Mouse (Mus musculus): ENCODE results near the gene Zfp988. TPM values are rescaled to one million over a fixed set of nuclear protein-coding genes. Genes with fewer than 3 reads are reported as not detected.
"Not testable (repeated sequence)": the region's sequence is repeated elsewhere in the genome, so short reads cannot be mapped to it uniquely, and the experiment has no call there.

The Zfp988 gene
- polyA plus RNA-seq, 1 experiment from 2014 or later, result 0.17 TPM

GRCm38 (mm10) chr4:147348906-147349686 is 43.6 kb downstream of the Zfp988 start:
- H3K9ac ChIP-seq (ENCODE audit: low read length); H3K4me3 ChIP-seq (ENCODE audit: low read length); H3K27ac ChIP-seq (ENCODE audit: low read length); ATAC-seq (replicated peaks; ENCODE audit: extremely low read depth, insufficient read depth, low FRiP score); H3K36me3 ChIP-seq (ENCODE audit: control insufficient read depth, insufficient read depth); H3K4me2 ChIP-seq (ENCODE audit: low read depth, low read length); H3K4me1 ChIP-seq (ENCODE audit: control insufficient read depth, insufficient read depth, low read length); H3K27me3 ChIP-seq (ENCODE audit: control insufficient read depth, insufficient read depth, low read length): not testable (repeated sequence)
- WGBS, result 82% methylated on average over 18 of the region's 19 CpGs
- H3K9me3 ChIP-seq (replicated peaks; ENCODE audit: control insufficient read depth, low read length), result peaks cover 37% of the 10 kb centered on the region

DNA sequence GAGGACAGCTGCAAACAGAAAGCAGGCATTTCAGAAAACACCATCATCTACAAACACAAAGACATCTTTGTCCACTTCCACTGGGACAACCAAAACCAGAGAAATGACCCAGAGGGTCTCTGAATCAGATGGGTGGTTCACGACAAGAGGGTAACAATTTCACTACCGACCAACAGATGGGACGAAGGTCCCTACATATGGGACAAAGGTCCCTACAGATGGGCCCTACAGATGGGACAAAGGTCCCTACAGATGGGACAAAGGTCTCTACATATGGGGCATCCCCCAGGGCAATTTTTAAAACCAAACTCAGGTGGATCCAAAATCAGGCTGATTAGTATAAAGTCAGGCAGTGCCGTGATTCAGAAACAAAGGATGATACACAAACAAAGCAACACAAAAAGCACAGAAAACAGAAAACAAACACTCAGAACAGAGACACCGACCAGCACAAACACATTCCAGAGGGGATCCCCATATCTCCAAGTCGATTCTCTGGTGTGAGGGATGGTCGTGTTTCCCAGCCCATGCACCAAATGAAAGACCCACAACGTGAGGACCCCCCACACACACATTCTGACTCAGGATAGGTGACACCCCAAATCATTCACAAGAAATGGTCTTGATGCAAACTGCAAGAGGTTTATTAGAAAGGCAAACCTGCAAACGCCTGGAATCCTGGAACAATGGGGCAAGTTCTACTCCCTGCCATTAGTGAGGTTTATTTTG is 44.4 kb downstream of the Zfp988 start:
- not testable (repeated sequence) for H3K27me3 ChIP-seq (ENCODE audit: control insufficient read depth, insufficient read depth, low read length); H3K4me2 ChIP-seq (ENCODE audit: low read depth, low read length); H3K36me3 ChIP-seq (ENCODE audit: control insufficient read depth, insufficient read depth); H3K4me1 ChIP-seq (ENCODE audit: control insufficient read depth, insufficient read depth, low read length); H3K9ac ChIP-seq (ENCODE audit: low read length); H3K27ac ChIP-seq (ENCODE audit: low read length); ATAC-seq (replicated peaks; ENCODE audit: extremely low read depth, insufficient read depth, low FRiP score); H3K4me3 ChIP-seq (ENCODE audit: low read length)
- peaks cover 37% of the 10 kb centered on the region for H3K9me3 ChIP-seq (replicated peaks; ENCODE audit: control insufficient read depth, low read length)
- WGBS, result 79% methylated on average over 9 of the region's 9 CpGs

DNA sequence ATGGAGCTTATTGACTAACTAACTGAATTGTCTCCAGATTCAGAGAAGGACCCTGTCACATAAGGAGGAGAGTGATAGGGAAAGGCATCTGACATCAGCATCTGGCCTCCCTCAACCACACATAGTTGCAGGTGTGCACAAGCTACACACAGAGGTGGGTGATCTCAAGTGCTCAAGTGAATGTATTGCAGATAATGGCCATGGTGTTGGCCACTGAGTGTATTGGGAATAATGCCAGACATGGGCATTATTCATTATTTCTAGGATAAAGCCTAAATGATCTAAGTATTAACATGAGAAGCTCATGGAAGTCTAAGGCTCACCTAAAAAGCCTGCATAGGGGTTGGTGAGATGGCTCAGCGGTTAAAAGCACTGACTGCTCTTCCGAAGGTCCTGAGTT is 45.1 kb downstream of the Zfp988 start:
- not testable (repeated sequence) for H3K4me1 ChIP-seq (ENCODE audit: control insufficient read depth, insufficient read depth, low read length); H3K4me2 ChIP-seq (ENCODE audit: low read depth, low read length); H3K36me3 ChIP-seq (ENCODE audit: control insufficient read depth, insufficient read depth); H3K4me3 ChIP-seq (ENCODE audit: low read length); H3K27ac ChIP-seq (ENCODE audit: low read length); H3K27me3 ChIP-seq (ENCODE audit: control insufficient read depth, insufficient read depth, low read length); H3K9ac ChIP-seq (ENCODE audit: low read length)
- 77% methylated on average over 2 of the region's 2 CpGs for WGBS
- ATAC-seq (replicated peaks; ENCODE audit: extremely low read depth, insufficient read depth, low FRiP score), result peak; percentile 63; the same call in 1 of the 2 replicates
- peaks cover 37% of the 10 kb centered on the region for H3K9me3 ChIP-seq (replicated peaks; ENCODE audit: control insufficient read depth, low read length)

- 79% methylated on average over 10 of the region's 13 CpGs for WGBS
Measured at GRCm38 (mm10) chr4:147351376-147351980, 46.0 kb downstream of the Zfp988 start.

GRCm38 (mm10) chr4:147353626-147354025 is 48.2 kb downstream of the Zfp988 start:
- H3K27ac ChIP-seq (ENCODE audit: low read length); H3K4me3 ChIP-seq (ENCODE audit: low read length); H3K27me3 ChIP-seq (ENCODE audit: control insufficient read depth, insufficient read depth, low read length); H3K4me1 ChIP-seq (ENCODE audit: control insufficient read depth, insufficient read depth, low read length); H3K4me2 ChIP-seq (ENCODE audit: low read depth, low read length); H3K9ac ChIP-seq (ENCODE audit: low read length); H3K36me3 ChIP-seq (ENCODE audit: control insufficient read depth, insufficient read depth); ATAC-seq (replicated peaks; ENCODE audit: extremely low read depth, insufficient read depth, low FRiP score): not testable (repeated sequence)
- 70% methylated on average over 4 of the region's 4 CpGs for WGBS
- H3K9me3 ChIP-seq (replicated peaks; ENCODE audit: control insufficient read depth, low read length), result peaks cover 27% of the 10 kb centered on the region

More at GRCm38 (mm10) chr4:147351376-147351980, 46.0 kb downstream of the Zfp988 start:
- ATAC-seq (replicated peaks; ENCODE audit: extremely low read depth, insufficient read depth, low FRiP score); H3K9ac ChIP-seq (ENCODE audit: low read length); H3K4me3 ChIP-seq (ENCODE audit: low read length); H3K4me1 ChIP-seq (ENCODE audit: control insufficient read depth, insufficient read depth, low read length); H3K36me3 ChIP-seq (ENCODE audit: control insufficient read depth, insufficient read depth); H3K27me3 ChIP-seq (ENCODE audit: control insufficient read depth, insufficient read depth, low read length); H3K27ac ChIP-seq (ENCODE audit: low read length); H3K4me2 ChIP-seq (ENCODE audit: low read depth, low read length): not testable (repeated sequence)
- peaks cover 35% of the 10 kb centered on the region for H3K9me3 ChIP-seq (replicated peaks; ENCODE audit: control insufficient read depth, low read length)

DNA sequence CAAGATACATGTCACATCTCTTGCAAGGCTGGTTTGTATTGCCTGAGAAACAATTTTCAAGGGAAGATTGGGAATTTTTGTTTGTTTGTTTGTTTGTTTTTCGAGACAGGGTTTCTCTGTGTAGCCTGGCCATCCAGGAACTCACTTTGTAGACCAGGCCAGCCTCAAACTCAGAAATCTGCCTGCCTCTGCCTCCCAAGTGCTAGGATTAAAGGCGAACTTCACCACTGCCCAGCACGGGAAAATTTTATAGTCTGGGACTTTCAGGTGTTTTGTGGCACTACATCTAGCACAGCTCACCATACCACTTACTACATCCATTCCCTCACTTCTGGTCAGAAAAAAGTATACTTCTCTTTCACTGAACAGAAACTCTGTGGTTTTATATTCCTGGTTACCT is 50.6 kb downstream of the Zfp988 start:
- not testable (repeated sequence) for H3K27ac ChIP-seq (ENCODE audit: low read length); H3K9me3 ChIP-seq (replicated peaks; ENCODE audit: control insufficient read depth, low read length); H3K4me2 ChIP-seq (ENCODE audit: low read depth, low read length); ATAC-seq (replicated peaks; ENCODE audit: extremely low read depth, insufficient read depth, low FRiP score); H3K27me3 ChIP-seq (ENCODE audit: control insufficient read depth, insufficient read depth, low read length); H3K9ac ChIP-seq (ENCODE audit: low read length); H3K36me3 ChIP-seq (ENCODE audit: control insufficient read depth, insufficient read depth); H3K4me1 ChIP-seq (ENCODE audit: control insufficient read depth, insufficient read depth, low read length); H3K4me3 ChIP-seq (ENCODE audit: low read length)
- WGBS, result no CpG with 5 or more reads among the region's 3 CpGs

DNA sequence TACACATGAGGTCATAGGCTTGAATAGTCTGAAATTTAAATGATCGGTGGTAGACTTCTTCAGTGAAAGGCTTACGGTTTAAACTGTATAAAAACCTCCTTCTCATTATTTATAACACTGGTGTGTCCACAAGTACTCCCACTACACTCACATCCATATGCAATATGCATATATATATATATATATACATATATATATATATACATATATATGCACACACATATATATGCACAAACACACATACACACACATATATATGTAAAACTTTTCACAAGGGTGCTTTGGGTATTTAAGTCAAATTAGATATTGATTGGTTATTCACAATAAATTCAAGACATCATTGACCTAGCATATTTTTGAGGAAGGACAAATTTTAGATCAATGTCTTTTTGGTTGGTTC is 51.7 kb downstream of the Zfp988 start:
- no CpG with 5 or more reads among the region's 2 CpGs for WGBS
- not testable (repeated sequence) for H3K4me1 ChIP-seq (ENCODE audit: control insufficient read depth, insufficient read depth, low read length); H3K27me3 ChIP-seq (ENCODE audit: control insufficient read depth, insufficient read depth, low read length); H3K36me3 ChIP-seq (ENCODE audit: control insufficient read depth, insufficient read depth); H3K27ac ChIP-seq (ENCODE audit: low read length); H3K9ac ChIP-seq (ENCODE audit: low read length); ATAC-seq (replicated peaks; ENCODE audit: extremely low read depth, insufficient read depth, low FRiP score); H3K4me2 ChIP-seq (ENCODE audit: low read depth, low read length); H3K9me3 ChIP-seq (replicated peaks; ENCODE audit: control insufficient read depth, low read length); H3K4me3 ChIP-seq (ENCODE audit: low read length)

DNA sequence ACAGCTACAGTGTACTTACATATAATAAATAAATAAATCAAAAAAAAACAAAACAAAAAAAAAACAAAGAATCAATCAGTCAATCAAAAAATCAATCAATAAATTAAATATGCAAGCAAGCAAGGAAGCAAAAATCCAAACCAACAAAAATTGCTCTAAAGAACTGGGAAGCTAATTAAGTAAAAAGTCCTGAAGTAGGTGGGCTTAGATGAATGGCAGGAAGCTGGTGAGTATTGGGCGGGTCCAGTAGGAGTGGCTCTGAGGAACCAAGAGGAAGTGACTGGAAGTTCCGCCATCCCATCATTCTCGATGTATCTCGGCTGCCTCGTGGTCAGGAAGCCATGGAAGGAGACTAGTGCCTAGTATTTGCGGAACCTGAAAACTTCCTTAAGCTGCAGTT is 55.5 kb downstream of the Zfp988 start, which contains the start of gene Zfp978:
Gene Zfp978 (plus strand): TSS at position 301 of the 400 bp plus-strand sequence.
- H3K4me3 ChIP-seq (ENCODE audit: low read length); H3K9ac ChIP-seq (ENCODE audit: low read length); H3K36me3 ChIP-seq (ENCODE audit: control insufficient read depth, insufficient read depth); H3K27ac ChIP-seq (ENCODE audit: low read length); H3K4me1 ChIP-seq (ENCODE audit: control insufficient read depth, insufficient read depth, low read length); H3K4me2 ChIP-seq (ENCODE audit: low read depth, low read length); H3K27me3 ChIP-seq (ENCODE audit: control insufficient read depth, insufficient read depth, low read length); H3K9me3 ChIP-seq (replicated peaks; ENCODE audit: control insufficient read depth, low read length); ATAC-seq (replicated peaks; ENCODE audit: extremely low read depth, insufficient read depth, low FRiP score): not testable (repeated sequence)
- no CpG with 5 or more reads among the region's 6 CpGs for WGBS

GRCm38 (mm10) chr4:147361872-147362271 is 56.4 kb downstream of the Zfp988 start:
- not testable (repeated sequence) for H3K4me1 ChIP-seq (ENCODE audit: control insufficient read depth, insufficient read depth, low read length); H3K27me3 ChIP-seq (ENCODE audit: control insufficient read depth, insufficient read depth, low read length); H3K4me2 ChIP-seq (ENCODE audit: low read depth, low read length); H3K9ac ChIP-seq (ENCODE audit: low read length); H3K9me3 ChIP-seq (replicated peaks; ENCODE audit: control insufficient read depth, low read length); H3K36me3 ChIP-seq (ENCODE audit: control insufficient read depth, insufficient read depth); ATAC-seq (replicated peaks; ENCODE audit: extremely low read depth, insufficient read depth, low FRiP score); H3K4me3 ChIP-seq (ENCODE audit: low read length); H3K27ac ChIP-seq (ENCODE audit: low read length)
- no CpG with 5 or more reads among the region's 1 CpGs for WGBS

Measured in heart, embryonic 16.5 days (tissue).